Mouse (Mus musculus) WW6 (cell line): ENCODE measurements around the gene Ccdc155.
"Not testable (repeated sequence)": the region's sequence is repeated elsewhere in the genome, so short reads cannot be mapped to it uniquely, and the experiment has no call there.

Experiments
- DNase-seq: peaks from one replicate; pipeline ENCODE4 v3.0.0-alpha.2; 2013; ENCODE audit warnings: low read depth, low spot score

The Ccdc155 gene

GRCm38 (mm10) chr7:45164833-45165232 is 39.9 kb downstream of the Ccdc155 start:
- DNase-seq: no peak

DNA sequence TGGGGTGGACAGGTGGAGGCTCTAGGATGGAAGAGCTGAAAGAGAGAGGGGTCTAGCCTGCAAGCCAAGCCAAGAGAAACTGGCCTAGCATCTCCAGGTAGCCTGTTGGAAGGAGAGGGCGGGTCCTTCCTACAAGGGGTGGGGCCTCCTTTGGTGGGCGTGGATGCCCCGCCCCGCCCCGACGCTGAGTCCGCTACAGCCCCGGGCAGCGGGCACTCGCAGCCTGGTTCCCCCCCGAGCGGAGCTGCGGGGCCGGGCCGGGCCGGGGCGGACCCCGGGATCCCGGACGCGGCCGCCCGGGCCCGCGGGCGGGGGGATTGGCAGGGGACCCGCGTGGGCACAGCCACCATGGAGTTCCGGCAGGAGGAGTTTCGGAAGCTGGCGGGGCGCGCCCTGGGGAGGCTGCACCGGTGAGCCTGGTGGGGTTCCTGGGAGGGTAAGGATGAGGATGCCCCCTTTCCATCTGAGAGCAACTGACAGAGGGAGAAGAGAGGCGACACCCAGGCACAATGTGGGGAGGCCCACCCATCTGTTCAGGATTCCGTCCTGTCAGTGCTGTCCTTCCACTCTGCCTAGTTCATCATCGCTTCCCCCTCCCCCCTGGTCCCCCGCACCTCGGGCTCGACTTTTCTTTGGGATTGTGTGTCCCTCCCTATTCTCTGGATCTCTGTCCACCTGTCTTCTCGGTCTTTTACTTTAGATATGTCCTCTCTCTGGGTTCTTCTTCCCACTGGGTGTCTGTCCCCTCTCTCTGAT is 40.8 kb downstream of the Ccdc155 start, which contains the start of gene Slc17a7:
TSS of gene Slc17a7 (plus strand) at position 215 of the 756 bp plus-strand sequence.
- no peak for DNase-seq

GRCm38 (mm10) chr7:45162996-45163615 is 41.6 kb downstream of the Ccdc155 start:
- no peak for DNase-seq

- DNase-seq: no peak
Measured at GRCm38 (mm10) chr7:45162551-45162950, 42.1 kb downstream of the Ccdc155 start.

- peak; percentile 87 for DNase-seq
Measured at GRCm38 (mm10) chr7:45161612-45162473, 42.8 kb downstream of the Ccdc155 start.

DNA sequence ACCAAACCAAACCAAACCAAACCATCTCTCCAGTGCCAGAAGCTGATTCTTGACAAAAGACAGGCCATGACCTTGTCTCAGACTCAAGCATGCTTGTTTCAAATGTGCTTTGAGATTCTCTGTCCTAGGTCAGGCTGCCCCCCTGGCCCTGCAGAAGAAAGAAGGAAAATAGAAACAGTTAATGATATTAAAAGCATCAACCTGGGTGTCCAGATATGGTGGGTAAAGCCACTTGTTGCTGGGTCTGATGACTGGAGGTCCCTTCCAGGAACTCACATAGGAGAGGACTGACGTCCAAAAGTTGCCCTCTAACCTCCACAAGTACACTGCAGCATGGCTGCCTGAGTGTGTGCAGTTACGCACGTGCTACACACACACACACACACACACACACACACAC is 43.8 kb downstream of the Ccdc155 start:
- DNase-seq: no peak

DNA sequence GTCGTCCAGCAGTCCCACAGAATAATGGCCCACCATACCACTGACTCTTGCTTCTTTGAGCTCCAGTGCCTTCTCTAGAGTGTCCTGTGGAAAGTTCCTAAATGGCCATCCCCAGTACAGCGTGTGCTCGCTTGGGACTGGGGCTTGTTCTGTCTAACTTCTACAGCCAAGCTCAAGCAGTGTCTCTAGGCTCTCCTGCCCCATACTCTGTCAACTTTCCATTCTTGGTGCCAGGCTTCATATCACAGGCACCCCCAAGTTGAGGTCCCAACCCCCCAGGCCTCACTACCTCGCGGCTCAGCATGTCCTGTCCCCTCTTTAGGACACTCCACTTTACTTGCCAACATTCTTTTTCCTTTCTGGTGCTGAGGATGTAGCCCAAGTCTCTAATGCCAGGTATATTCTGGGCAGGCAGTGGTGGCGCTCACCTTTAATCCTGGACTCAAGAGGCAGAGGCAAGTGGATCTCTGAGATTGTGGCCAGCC is 44.3 kb downstream of the Ccdc155 start:
- DNase-seq: no peak

- no peak for DNase-seq
Measured at GRCm38 (mm10) chr7:45158991-45159390, 45.7 kb downstream of the Ccdc155 start.

DNA sequence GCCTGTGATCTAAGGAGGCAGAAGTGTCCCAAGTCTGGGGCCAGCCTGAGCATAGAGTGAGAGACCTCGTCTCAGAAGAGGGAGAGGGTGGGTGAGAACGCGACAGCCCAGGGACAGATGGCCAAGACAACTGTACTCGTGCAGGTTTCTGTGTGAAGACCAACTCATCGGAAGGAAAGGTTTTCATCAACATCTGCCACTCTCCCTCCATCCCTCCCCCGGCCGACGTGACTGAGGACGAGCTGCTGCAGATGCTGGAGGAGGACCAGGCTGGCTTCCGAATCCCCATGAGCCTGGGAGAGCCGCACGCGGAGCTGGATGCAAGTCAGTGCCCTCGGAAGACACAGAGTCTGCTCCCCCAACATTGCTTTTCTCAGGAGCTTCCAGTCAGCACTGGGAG is 47.2 kb downstream of the Ccdc155 start:
- no peak for DNase-seq

- no peak for DNase-seq
Measured at GRCm38 (mm10) chr7:45156206-45156605, 48.5 kb downstream of the Ccdc155 start.

DNA sequence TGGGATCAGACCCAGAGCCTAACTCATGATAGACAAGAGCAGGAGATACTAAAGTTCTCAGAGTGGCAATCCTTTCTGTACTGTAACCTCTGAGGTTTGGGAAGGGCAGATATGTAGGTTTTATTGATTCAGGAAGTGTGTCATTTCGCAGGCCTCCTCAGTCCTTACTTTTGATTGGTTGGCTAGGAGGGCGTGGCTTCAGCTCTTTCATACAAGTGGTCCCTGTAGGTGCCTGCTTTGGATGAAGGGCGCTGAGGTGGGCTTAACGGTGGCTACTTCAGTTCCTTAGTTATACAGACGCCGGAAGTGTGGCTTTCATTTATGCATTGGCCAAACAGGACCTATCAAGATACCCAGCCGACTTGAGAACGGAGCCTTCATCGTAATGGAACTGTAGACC is 49.1 kb downstream of the Ccdc155 start:
- DNase-seq: no peak

DNA sequence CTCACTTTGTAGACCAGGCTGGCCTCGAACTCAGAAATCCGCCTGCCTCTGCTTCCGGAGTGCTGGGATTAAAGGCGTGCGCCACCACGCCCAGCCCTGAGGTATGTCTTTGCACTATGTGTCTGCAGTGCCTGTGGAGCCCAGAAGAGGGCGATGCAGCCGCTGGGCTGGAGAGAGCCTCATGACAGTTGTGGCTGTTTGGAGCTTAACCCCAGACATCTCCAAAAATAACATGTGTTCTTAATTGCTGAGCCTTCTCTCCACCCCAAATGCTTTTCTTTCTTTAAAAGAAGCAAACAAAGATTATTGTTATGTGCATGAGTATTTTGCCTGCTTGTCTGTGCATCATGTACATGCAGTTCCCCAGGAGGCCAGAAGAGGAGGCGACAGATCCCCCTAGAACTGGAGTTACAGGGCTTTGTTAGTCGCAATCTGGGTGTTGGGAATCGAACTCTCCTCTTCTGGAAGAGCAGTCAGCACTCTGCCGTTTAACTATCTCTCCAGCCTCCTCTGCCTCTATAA is 49.6 kb downstream of the Ccdc155 start:
- peak; percentile 67 for DNase-seq

GRCm38 (mm10) chr7:45154096-45154992 is 50.3 kb downstream of the Ccdc155 start, which contains the start of the genes Pih1d1 and Aldh16a1:
Gene Pih1d1, plus strand, starts transcription at chr7:45154303.
Gene Aldh16a1, minus strand, starts transcription at chr7:45154584.
- DNase-seq: peak; percentile 86

DNA sequence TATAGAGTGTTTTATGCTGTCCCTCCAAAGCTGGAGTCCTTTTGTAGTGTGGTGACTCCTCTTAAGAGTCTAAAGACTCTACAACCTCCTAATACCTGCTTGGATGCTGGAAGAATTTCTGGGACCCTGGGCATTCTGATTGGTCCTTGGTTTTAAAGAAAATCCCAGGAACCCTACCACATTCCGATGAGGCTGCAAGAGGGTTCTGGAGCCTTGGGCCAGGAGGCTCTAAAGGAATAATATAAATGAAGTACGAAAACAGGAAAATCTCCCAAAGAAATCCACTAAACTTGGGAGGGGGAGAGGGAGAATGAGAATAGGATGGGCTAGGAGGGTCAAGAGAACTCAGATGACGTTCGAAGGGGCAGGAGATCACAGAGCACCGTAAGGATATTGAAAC is 51.1 kb downstream of the Ccdc155 start:
- DNase-seq: no peak

DNA sequence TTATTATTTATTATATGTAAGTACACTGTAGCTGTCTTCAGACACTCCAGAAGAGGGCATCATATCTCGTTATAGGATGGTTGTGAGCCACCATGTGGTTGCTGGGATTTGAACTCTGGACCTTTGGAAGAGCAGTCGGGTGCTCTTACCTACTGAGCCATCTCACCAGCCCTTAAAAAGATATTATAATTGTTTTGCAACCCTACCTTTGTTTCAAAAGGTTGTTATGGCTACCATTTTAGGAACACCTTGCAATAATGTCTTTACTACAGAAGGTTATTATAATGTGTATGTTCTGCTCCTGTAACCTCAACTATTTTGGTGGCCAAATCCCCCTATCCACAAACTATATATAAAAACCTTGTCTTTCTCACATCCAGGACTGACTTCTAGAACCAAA is 51.6 kb downstream of the Ccdc155 start:
- DNase-seq: not testable (repeated sequence)

DNA sequence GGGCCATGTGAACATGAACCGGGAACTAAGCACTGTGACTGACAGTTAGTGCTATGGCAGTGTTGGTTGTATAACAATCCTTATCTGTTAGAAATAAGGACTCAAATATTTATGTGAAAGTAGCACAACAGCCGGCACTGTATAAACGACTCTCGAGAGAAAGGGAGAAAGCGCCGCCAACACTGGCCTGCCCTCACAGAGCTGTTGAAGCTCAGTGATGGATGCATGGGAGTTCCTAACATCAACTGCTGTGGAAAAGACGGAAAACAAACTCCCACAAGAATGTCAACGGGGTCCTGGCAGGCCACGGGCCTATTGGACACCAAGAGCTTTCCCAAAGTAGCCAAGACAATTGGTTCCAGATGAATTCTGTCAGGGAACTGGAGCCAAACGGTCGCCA is 53.4 kb downstream of the Ccdc155 start:
- no peak for DNase-seq

DNA sequence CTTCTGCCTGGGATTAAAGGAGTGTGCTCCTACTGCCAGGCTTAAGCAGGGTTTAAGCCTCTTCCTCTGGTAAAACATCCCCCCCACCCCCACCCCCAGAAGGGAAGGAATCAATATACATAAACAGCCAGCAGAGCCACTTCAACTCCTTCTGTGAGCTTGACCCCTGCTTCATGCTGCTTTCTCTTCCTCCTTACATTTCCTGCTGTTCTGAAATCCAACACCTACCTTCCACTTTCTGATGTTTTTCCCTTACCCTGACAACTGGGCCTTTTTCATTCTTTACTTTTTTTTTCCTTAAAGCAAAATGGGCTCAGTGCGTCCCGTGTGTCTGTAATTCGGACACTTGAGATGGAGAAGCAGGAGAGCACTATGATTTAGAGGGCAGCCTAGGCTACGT is 54.4 kb downstream of the Ccdc155 start:
- no peak for DNase-seq

- no peak for DNase-seq
Measured at GRCm38 (mm10) chr7:45149545-45149944, 55.1 kb downstream of the Ccdc155 start.

DNA sequence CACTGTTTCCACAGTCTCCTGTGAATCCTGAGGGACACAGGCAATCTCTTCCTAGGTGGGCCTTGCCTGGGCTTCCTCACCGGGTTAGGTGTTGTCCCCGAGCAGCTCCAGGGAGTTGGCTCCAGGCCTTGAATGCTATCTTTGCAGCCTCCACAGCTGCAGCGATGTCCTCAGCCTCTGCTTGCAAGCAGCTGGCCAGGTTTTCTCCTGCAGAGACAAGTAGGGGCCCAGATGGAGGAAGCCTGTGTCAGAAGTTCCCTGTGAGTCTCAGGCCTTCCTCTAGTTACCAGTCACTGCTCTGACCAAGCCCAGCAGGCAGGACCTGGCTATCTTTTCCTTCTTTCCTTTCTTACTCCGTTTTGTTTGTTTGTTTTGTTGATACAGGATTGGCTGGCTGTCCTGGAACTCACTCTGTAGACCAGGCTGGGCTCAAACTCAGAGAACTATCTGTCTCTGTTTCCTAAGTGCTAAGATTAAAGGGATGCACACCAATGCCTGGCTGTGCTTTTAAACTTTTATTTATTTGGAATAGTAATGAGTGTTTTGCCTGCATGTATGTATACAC is 56.1 kb downstream of the Ccdc155 start:
- no peak for DNase-seq

GRCm38 (mm10) chr7:45147899-45148298 is 56.8 kb downstream of the Ccdc155 start:
- no peak for DNase-seq
